10 mouse cellular contexts compared by ENCODE assay signal in the genomic region with DNA sequence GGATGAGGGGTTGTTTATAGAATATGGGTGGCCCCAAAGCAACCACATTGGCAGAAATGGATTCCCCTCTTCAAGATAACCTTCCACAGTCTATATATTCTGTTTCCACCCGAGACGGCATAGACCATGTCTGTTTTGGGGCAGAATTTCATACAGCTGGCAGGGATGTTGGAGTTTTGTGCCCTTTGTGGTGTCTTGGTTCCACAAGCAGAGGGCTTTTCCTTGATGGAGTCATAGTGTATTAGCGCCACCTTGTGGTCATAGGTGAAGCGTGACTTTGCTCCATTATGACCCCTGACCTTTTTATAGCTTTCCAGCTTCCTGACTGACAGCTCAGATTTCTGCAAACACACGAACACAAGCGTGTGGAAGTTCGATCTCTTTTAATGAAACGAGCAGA. TPM values are rescaled to one million over a fixed set of nuclear protein-coding genes. Genes with fewer than 3 reads are reported as not detected.
DNase-seq lines count a peak whose midpoint lies in the region; ATAC-seq and TF ChIP-seq lines count a peak whose summit lies in the region.
"Had no signal": no experiment of that assay in that cellular context is flagged by ENCODE, and none has a peak within 500 bp of the region (broad histone marks: within the 10 kb centered on the region; RNA-seq: fewer than 3 reads in every experiment).

No protein-coding gene starts in this region.

- DNase-seq in heart, adult 2 months = peak; percentile 16 to 26
- DNase-seq in heart, adult 11 months = no peak
- DNase-seq in 416B (ENCODE audit: low read depth) (peak; percentile 81), Patski (ENCODE audit: low read depth, low spot score) (no peak)
- peak; percentile 47 for DNase-seq in kidney, adult 2 months
- DNase-seq in lung, postnatal 10 days = peak; percentile 64
- DNase-seq in thymus, postnatal 4 days = peak; percentile 45

- ATAC-seq in Patski = peak; percentile 56

- no peaks in the 10 kb centered on the region for H3K4me1 ChIP-seq in heart, adult 2 months (ENCODE audit: control insufficient read depth, insufficient read depth, low read length)
- H3K4me1 ChIP-seq in cortical plate, adult 2 months (ENCODE audit: control insufficient read depth, insufficient read depth, low read length) = no peaks in the 10 kb centered on the region
- H3K4me1 ChIP-seq in kidney, adult 2 months (ENCODE audit: control insufficient read depth, insufficient read depth, low read length) = no peaks in the 10 kb centered on the region
- H3K4me1 ChIP-seq: embryonic facial prominence, embryonic 12.5 days had no signal

- no peak overlapping the region for H3K4me3 ChIP-seq in heart, adult 2 months
- no peak overlapping the region for H3K4me3 ChIP-seq in cortical plate, adult 2 months (ENCODE audit: insufficient read depth, low read length)
- H3K4me3 ChIP-seq in kidney, adult 2 months (ENCODE audit: insufficient read depth, low read depth, low read length) = no peak overlapping the region
- H3K4me3 ChIP-seq: embryonic facial prominence, embryonic 12.5 days had no signal

- no peaks in the 10 kb centered on the region for H3K79me2 ChIP-seq in heart, adult 2 months (replicated peaks; ENCODE audit: control insufficient read depth, insufficient read depth, low read length)

- in situ Hi-C loops in Patski (cut with MboI; ENCODE audit: low pct_unique_long_range_greater_than_20kb) = loop anchor here (25.0 kb wide), 1 partner anchor 1953 kb away; no protein-coding TSS in a partner anchor

- intact Hi-C loops in heart, adult 2 months (cut with DNase I) = loop anchor here (2.0 kb wide), 1 partner anchor 154 kb away; no protein-coding TSS in a partner anchor

- no peaks in the 10 kb centered on the region for H3K36me3 ChIP-seq in heart, adult 2 months (ENCODE audit: control insufficient read depth, insufficient read depth, low read length)
- H3K36me3 ChIP-seq in kidney, adult 2 months (ENCODE audit: control insufficient read depth, insufficient read depth, low read length) = no peaks in the 10 kb centered on the region
- H3K36me3 ChIP-seq: embryonic facial prominence, embryonic 12.5 days had no signal

- no peak overlapping the region for H3K9ac ChIP-seq in heart, adult 2 months (ENCODE audit: low read depth, low read length)
- H3K9ac ChIP-seq: embryonic facial prominence, embryonic 12.5 days had no signal

- no peak for TF ChIP-seq EP300 in heart, adult 2 months (IDR thresholded peaks at IDR 0.05; ENCODE audit: insufficient read depth, low read depth, low read length)

- no peaks in the 10 kb centered on the region for H3K27me3 ChIP-seq in heart, adult 2 months (ENCODE audit: control insufficient read depth, insufficient read depth, low read length)
- H3K27me3 ChIP-seq in Patski = peaks cover 6% of the 10 kb centered on the region
- no peaks in the 10 kb centered on the region for H3K27me3 ChIP-seq in kidney, adult 2 months (replicated peaks; ENCODE audit: control insufficient read depth, insufficient read depth, low read length)
- H3K27me3 ChIP-seq: embryonic facial prominence, embryonic 12.5 days had no signal

- WGBS in heart, adult 2 months = 9% methylated on average over 8 of the region's 8 CpGs
- 6% methylated on average over 8 of the region's 8 CpGs for WGBS in kidney, adult 2 months

- H3K27ac ChIP-seq in heart, adult 2 months = no peak overlapping the region
- no peak overlapping the region for H3K27ac ChIP-seq in cortical plate, adult 2 months (ENCODE audit: insufficient read depth, low read length)
- no peak overlapping the region for H3K27ac ChIP-seq in kidney, adult 2 months (ENCODE audit: insufficient read depth, low read depth, low read length)
- H3K27ac ChIP-seq: embryonic facial prominence, embryonic 12.5 days; macrophage had no signal

- TF ChIP-seq CTCF in heart, adult 2 months (IDR thresholded peaks at IDR 0.05) = peak; percentile 82
- peak; percentile 79 for TF ChIP-seq CTCF in Patski (IDR thresholded peaks at IDR 0.05)
- TF ChIP-seq CTCF in cortical plate, adult 2 months (IDR thresholded peaks at IDR 0.05; ENCODE audit: extremely low read depth, insufficient read depth, low read length) = peak; percentile 70
- peak; percentile 71 for TF ChIP-seq CTCF in kidney, adult 2 months (conservative IDR thresholded peaks at IDR 0.05; ENCODE audit: insufficient read depth, insufficient read length, low read depth, low read length)

- CTCF ChIA-PET in Patski (lab: Charles Lee) = interaction anchor here (0.8 to 1.2 kb wide), 5 partner anchors 11 to 1937 kb away, joined by 3 to 4 read pairs (median 3); no protein-coding TSS in a partner anchor

- no peak for TF ChIP-seq POLR2A in heart, adult 2 months (IDR thresholded peaks at IDR 0.05; ENCODE audit: insufficient read depth, low read depth, low read length)
- no peak for TF ChIP-seq POLR2A in cortical plate, adult 2 months (IDR thresholded peaks at IDR 0.05; ENCODE audit: extremely low read depth, insufficient read depth, low read length)
- no peak for TF ChIP-seq POLR2A in kidney, adult 2 months (IDR thresholded peaks at IDR 0.05; ENCODE audit: low read depth, low read length)

- POLR2A ChIA-PET in Patski (lab: Charles Lee) = no interaction called here

RNA-seq across cellular contexts. Expression of gene Gm6793, which starts 19.8 kb away (rescaled TPM):
- not detected for total RNA-seq in heart, adult 2 months (2021)
- not detected in 2 replicates for polyA plus RNA-seq in heart, adult 2 months (2012; rRNA removed)
- polyA plus RNA-seq in Patski (2021) = 0.76 TPM
- polyA plus RNA-seq in cortical plate, adult 2 months (2012; rRNA removed) = 0.06 TPM in 1 of 2 replicates, not detected in the other
- polyA plus RNA-seq in kidney, adult 2 months (2012; rRNA removed) = 0.11 TPM in 1 of 2 replicates, not detected in the other
- polyA plus RNA-seq: macrophage had no signal

RNA-seq across cellular contexts. Expression of gene Terf2ip, which starts 23.4 kb away (rescaled TPM):
- 10 to 100 TPM; 10.7 to 10.8 TPM for total RNA-seq in heart, adult 2 months (2021)
- 5.3 and 8.2 TPM in 2 replicates for polyA plus RNA-seq in heart, adult 2 months (2012; rRNA removed)
- polyA plus RNA-seq in Patski (2021) = 24.2 TPM
- 28.4 and 28.7 TPM in 2 replicates for polyA plus RNA-seq in cortical plate, adult 2 months (2012; rRNA removed)
- polyA plus RNA-seq in kidney, adult 2 months (2012; rRNA removed) = 9.0 and 9.3 TPM in 2 replicates

RNA-seq across cellular contexts. Expression of gene Kars, which starts 23.5 kb away (rescaled TPM):
- 100 to 1,000 TPM; 100 to 111 TPM for total RNA-seq in heart, adult 2 months (2021)
- polyA plus RNA-seq in heart, adult 2 months (2012; rRNA removed) = 46.0 and 67.2 TPM in 2 replicates
- polyA plus RNA-seq in Patski (2021) = 149 TPM
- 64.7 and 66.6 TPM in 2 replicates for polyA plus RNA-seq in cortical plate, adult 2 months (2012; rRNA removed)
- polyA plus RNA-seq in kidney, adult 2 months (2012; rRNA removed) = 48.4 and 55.4 TPM in 2 replicates

RNA-seq across cellular contexts. Expression of gene Adat1, which starts 42.5 kb away (rescaled TPM):
- 1 to 10 TPM; 1.8 to 2.0 TPM for total RNA-seq in heart, adult 2 months (2021)
- 1.8 and 3.2 TPM in 2 replicates for polyA plus RNA-seq in heart, adult 2 months (2012; rRNA removed)
- polyA plus RNA-seq in Patski (2021) = 7.0 TPM
- 8.1 and 8.3 TPM in 2 replicates for polyA plus RNA-seq in cortical plate, adult 2 months (2012; rRNA removed)
- 2.9 and 3.3 TPM in 2 replicates for polyA plus RNA-seq in kidney, adult 2 months (2012; rRNA removed)

Comparison
In these comparisons a context has a peak if more than half of its experiments do, and no peak if none do; other contexts are left out.
1. DNase-seq: peak in heart, adult 2 months (2 of 2), 416B (single experiment), kidney, adult 2 months (single experiment), lung, postnatal 10 days (single experiment) and thymus, postnatal 4 days (single experiment); none in heart, adult 11 months (single experiment) and Patski (single experiment).
2. Peak in every context shown above with its lines, with median percentiles within 50 percentile points of each other: CTCF ChIP-seq.